Comparison of ENCODE assay signal across 20 mouse cellular contexts in genomic region chr3:85311176-85311575, GRCm38 (mm10).
A peak's percentile ranks its signal among the peaks of the same experiment; 100 is the strongest.
DNase-seq lines count a peak whose midpoint lies in the region; TF ChIP-seq lines count a peak whose summit lies in the region.
"Had no signal": no experiment of that assay in that cellular context is flagged by ENCODE, and none has a peak within 500 bp of the region (broad histone marks: within the 10 kb centered on the region; RNA-seq: fewer than 3 reads in every experiment).

No protein-coding gene starts in this region.

- no peak for TF ChIP-seq POLR2A in embryonic fibroblast, embryonic 13.5 days (IDR thresholded peaks at IDR 0.05; ENCODE audit: low read depth, low read length)

- H3K4me1 ChIP-seq in embryonic fibroblast, embryonic 13.5 days (ENCODE audit: control insufficient read depth, insufficient read depth, low read length) = peaks cover 5% of the 10 kb centered on the region; the same call in 1 of the 2 replicates

- no peak for TF ChIP-seq CTCF in embryonic fibroblast, embryonic 13.5 days (IDR thresholded peaks at IDR 0.05; ENCODE audit: borderline replicate concordance, insufficient read depth, low read length)

- peak overlapping the region; percentile 9; the same call in 1 of the 2 replicates for H3K27ac ChIP-seq in embryonic fibroblast, embryonic 13.5 days (ENCODE audit: insufficient read depth, low read length)
- H3K27ac ChIP-seq: embryonic facial prominence, embryonic 10.5 days; forebrain, embryonic 10.5 days; gastrocnemius, adult 2 months; heart, embryonic 10.5 days; hindbrain, embryonic 13.5 days; hindbrain, postnatal 0 days had no signal

- no peak overlapping the region for H3K4me3 ChIP-seq in embryonic fibroblast, embryonic 13.5 days (ENCODE audit: insufficient read depth, low read length)
- H3K4me3 ChIP-seq: embryonic facial prominence, embryonic 10.5 days; erythroblast, embryonic 14.5 days; forebrain, embryonic 10.5 days; gastrocnemius, adult 2 months; heart, embryonic 10.5 days; hindbrain, embryonic 13.5 days had no signal

- DNase-seq in heart, adult 11 months = peak; percentile 60
- no peak for DNase-seq in heart, postnatal 4 days
- DNase-seq in 3134 (ENCODE audit: extremely low read depth, insufficient read length, low spot score) (peak; percentile 24), 3T3-L1 (ENCODE audit: low read depth, low spot score) (peak; percentile 15)
- no peak for DNase-seq in right cerebral cortex, postnatal 36 days (ENCODE audit: low spot score in 2 of 2)
- DNase-seq: adrenal gland, adult 8-10 months; adrenal gland, postnatal 36 days; cerebellum, adult 11 months; gastrocnemius, adult 2 months; gastrocnemius, postnatal 36 days; heart, adult 18-20 months; heart, postnatal 10 days; kidney, adult 11 months had no signal

Comparison
In these comparisons a context has a peak if more than half of its experiments do, and no peak if none do; other contexts are left out.
1. DNase-seq: peak in heart, adult 11 months (single experiment), 3134 (single experiment) and 3T3-L1 (single experiment); none in heart, postnatal 4 days (single experiment) and right cerebral cortex, postnatal 36 days (0 of 2).